Mouse (Mus musculus): Measurements from ENCODE around the gene Fam229b.

The Fam229b gene

GRCm38 (mm10) chr10:39133462-39134310, at the start of gene Fam229b, which contains the start of gene Tube1:
Fam229b (minus strand) TSS chr10:39133914.
Tube1 (plus strand) TSS chr10:39133976.
- DNase-seq (ENCODE audit: low spot score in 2 of 2) = peak; percentile 93

DNA sequence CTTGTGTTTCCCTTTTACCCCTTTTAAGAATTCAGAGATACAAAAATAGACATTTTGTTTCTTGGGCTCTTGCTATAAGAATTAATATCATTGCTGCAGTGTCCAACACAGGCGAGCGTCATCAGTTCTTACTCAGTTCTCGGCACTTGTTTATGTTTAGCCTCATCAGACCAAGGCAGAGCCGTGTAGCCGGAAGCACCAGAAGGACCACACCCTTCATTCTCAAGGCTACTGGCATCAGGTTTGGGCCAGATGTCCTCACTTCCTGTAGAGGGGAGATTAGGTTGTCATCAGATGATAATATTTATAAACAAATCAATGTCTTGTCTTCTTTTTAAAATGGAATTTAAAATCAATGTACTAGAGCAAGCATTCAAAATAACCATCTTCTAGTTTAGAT, 43.3 kb upstream of the Fam229b start:
- DNase-seq (ENCODE audit: low spot score in 2 of 2) = no peak

DNA sequence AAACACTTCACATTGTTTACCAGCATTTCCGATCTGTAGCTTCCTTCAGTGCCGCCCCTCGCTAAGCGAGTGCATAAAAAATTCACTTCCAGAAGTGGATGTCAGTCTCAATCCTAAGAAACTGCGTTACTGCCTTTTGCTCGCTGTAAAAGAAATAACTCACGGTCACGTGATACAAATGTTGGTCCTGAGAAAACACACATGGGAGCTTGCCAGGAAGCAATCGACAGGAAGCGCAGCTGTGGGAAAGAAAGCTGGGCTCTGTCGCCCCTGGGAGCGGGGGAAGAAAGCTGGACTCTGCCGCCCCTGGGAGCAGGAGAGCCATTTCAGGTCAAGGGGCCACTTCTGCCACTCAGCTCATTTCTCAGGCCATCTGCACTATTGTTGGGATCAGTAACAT, 39.4 kb upstream of the Fam229b start:
- DNase-seq (ENCODE audit: low spot score in 2 of 2) = no peak

- DNase-seq (ENCODE audit: low spot score in 2 of 2) = no peak
Observed at GRCm38 (mm10) chr10:39172540-39172931, 38.8 kb upstream of the Fam229b start.

GRCm38 (mm10) chr10:39171603-39172539, 38.2 kb upstream of the Fam229b start:
- peak; percentile 88 to 89 for DNase-seq (ENCODE audit: low spot score in 2 of 2)

DNA sequence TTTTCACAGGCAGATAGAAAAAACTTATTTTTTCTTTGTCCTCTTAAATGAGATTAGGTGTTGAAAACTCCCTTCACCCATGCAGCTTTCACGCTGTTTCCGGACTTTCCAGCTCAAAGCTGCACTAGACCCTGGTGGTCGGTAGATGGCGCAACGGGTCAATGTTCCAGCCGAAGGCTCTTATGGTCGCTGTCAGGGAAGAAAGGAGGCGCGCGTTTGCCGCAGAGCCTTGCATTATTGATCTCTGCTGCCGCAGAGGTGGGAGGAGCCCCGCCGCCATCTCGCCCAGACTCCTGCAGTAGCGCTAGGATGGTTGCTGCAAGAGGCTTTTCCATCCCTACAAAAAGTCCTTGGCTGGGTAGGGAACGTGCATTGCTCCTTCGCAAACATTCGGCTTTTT, 37.4 kb upstream of the Fam229b start:
- DNase-seq (ENCODE audit: low spot score in 2 of 2) = peak; percentile 92 to 96

DNA sequence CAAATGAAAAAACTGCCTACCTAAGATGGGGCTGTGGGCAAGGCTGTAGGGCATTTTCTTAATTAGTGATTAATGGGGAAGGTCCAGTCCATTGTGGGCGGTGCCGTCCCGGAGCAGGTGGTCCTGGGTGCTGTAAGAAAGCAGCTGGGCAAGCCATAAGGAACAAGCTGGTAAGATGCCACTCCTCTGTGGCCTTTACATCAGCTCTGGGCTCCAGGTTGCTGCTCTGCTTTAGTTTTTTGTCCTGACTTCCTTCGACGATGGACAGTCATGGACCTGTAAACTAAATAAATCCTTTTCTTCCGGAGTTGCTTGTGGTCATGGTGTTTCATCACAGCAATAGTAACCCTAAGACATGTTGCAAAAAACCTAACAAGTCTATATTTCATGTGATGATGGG, 37.0 kb upstream of the Fam229b start:
- peak in 1 of 2 experiments; percentile 17 for DNase-seq (ENCODE audit: low spot score in 2 of 2)

- peak; percentile 63 to 88 for DNase-seq (ENCODE audit: low spot score in 2 of 2)
Observed at GRCm38 (mm10) chr10:39170181-39170580, 36.5 kb upstream of the Fam229b start.

DNA sequence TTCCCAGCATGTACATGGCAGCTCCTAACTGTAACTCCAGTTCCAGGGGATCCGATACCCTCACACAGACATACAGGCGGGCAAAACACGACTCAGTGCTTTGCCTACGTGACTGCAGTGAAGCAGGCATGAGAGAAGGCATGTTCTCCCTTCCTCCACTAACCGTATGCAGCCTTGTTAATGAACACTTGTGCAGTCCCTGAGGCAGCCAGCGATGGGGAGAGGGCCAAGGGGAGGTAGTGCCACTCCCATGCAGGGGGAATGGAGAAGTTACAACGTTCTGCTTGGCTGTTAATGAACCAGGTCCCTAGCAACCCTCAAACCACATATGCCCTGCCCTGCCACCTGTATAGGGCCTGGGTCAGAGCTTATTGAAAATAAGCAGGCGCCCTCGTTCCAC, 35.9 kb upstream of the Fam229b start:
- DNase-seq (ENCODE audit: low spot score in 2 of 2) = no peak

- DNase-seq (ENCODE audit: low spot score in 2 of 2) = no peak
Observed at GRCm38 (mm10) chr10:39167611-39168010, 33.9 kb upstream of the Fam229b start.

DNA sequence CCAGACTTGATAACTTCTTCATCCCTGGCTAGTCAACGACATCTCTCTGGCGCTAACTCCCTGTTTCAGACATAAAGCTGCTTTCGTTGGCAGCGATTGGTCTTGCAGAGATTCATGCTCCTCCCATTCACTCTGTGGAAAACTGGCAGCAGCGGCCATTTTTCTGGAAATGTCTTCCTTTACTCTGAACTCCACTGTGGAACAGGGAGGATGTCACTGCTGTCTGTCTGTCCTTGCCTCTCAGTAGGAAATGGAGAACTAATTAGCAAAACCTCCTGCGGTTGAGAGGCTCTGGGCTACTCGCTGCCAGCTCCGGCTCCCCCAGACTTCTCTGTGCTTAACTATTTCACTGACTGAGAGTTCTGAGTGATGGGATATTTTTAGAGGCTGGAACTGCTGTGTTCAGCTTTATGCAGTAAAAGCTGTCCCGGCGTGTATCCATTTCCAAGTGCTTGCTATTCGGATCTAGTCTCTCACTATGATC, 32.0 kb upstream of the Fam229b start:
- DNase-seq (ENCODE audit: low spot score in 2 of 2) = no peak

- no peak for DNase-seq (ENCODE audit: low spot score in 2 of 2)
Observed at GRCm38 (mm10) chr10:39163694-39164093, 30.0 kb upstream of the Fam229b start, which contains the start of gene Ccn6. Ccn6 (minus strand) TSS chr10:39163794.

DNA sequence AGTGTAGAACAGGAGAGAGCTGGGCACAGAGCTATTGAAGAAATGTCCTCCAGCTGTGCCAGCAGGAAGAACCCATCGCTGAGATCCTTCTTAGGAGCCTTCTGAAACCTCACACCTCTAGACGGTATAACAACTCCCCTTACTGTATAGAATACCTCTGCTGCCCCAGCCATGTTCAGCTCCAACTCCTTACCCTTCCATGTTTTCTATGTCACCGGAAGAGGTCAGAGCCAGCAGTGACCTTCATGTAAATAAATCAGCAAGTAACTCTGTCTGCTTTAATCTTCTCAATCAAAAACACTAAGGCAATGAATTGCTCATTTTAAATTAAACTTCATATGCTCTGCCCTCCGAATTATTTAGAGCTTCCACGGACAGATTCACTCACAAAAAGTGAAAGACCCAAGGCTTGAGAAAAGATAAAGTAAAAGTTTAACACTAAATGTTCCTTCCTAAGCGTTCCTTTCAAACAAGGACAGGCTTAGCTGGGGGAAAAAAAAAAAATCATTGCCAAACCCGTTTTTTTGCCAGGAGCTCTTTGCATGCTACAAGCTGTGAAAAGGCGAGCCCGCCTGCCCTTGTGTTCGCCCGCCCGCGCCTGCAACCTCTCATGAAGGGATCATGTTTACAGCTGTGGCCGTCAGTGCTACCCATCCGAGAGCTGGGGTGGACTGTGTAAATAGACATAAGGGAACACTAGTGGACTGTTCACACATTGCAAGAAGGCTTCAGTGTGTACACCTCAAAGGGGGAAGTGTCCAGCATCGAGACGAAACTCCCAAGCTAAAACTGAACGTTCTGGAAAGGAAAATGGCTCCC, 29.2 kb upstream of the Fam229b start:
- no peak for DNase-seq (ENCODE audit: low spot score in 2 of 2)

DNA sequence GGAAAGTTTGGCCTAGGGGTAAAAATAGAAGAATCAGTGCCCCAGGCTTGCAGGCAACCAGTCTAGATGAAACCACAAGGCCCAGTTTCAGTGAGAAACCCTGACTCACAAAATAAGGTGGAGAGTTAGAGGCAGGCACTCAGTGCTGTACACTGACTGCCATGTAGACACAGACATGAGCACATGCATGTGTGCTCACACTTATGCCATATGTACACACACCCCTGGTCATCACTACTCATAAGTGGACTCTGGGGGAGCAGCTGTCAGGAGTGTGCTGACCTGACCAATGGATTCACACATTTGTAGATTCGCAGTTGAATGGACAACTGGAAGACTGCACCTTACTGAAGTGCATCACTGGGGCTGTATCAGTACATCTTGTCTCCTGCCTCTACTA, 27.7 kb upstream of the Fam229b start:
- no peak for DNase-seq (ENCODE audit: low spot score in 2 of 2)

GRCm38 (mm10) chr10:39158306-39158705, 24.6 kb upstream of the Fam229b start:
- DNase-seq (ENCODE audit: low spot score in 2 of 2) = no peak

GRCm38 (mm10) chr10:39157321-39157720, 23.6 kb upstream of the Fam229b start:
- no peak for DNase-seq (ENCODE audit: low spot score in 2 of 2)

DNA sequence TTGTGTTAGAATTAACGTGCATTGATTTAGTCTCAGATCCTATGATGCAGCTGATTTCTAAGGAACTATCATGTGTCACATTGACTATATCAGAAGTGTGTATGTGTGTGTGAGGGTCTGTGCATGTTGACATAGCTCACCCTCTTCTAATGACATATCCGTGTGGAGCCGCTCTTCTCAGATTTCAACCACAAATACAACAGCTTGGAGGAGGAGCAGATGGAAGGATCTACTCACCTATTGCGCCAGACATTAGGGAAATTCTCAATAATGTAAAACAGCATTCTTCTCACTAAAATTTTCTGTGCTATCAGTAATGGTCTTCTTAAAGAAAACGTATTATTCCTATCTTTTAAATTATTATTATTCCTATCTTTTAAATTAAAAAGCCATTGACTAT, 23.0 kb upstream of the Fam229b start:
- no peak for DNase-seq (ENCODE audit: low spot score in 2 of 2)

- DNase-seq (ENCODE audit: low spot score in 2 of 2) = no peak
Observed at GRCm38 (mm10) chr10:39142216-39142615, 8.5 kb upstream of the Fam229b start.

DNA sequence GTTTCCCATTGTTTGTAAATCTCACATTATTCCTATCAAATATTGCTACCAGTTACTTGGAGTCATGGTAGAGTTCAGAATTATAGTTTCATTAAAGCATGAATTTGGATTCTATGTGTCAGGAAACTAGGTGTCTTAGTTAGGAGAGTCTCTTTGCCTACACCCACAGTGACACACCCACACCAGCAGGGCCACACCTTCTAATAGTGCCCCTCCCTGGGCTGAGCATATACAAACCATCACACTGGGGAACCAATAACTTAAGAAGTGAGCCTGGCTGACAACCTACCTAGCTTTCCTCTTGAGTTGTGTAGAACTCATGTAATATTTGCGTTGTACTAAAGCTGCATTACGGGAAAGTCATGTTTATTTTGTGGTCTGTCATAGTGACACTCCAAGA, 7.7 kb upstream of the Fam229b start:
- no peak for DNase-seq (ENCODE audit: low spot score in 2 of 2)

- DNase-seq (ENCODE audit: low spot score in 2 of 2) = no peak
Observed at GRCm38 (mm10) chr10:39140843-39141242, 7.1 kb upstream of the Fam229b start.

GRCm38 (mm10) chr10:39138761-39139160, 5.0 kb upstream of the Fam229b start:
- peak in 1 of 2 experiments; percentile 41 for DNase-seq (ENCODE audit: low spot score in 2 of 2)
